Mouse (Mus musculus) monocyte, adult 2 months (primary cell): ENCODE measurements around the gene Ssc4d.

Source experiments
- DNase-seq, 2 experiments: peaks; one replicate each; pipeline ENCODE4 v3.0.0; 2022; ENCODE audit warnings: low spot score in 2 of 2, low read depth in 1 of 2

Gene Ssc4d

GRCm38 (mm10) chr5:135911633-135912220 lies 62.6 kb downstream of the Ssc4d start:
- no peak for DNase-seq

GRCm38 (mm10) chr5:135910813-135911212 lies 63.5 kb downstream of the Ssc4d start:
- DNase-seq: no peak
